Mouse (Mus musculus) hindlimb bud, embryonic 11.5 days (tissue): ENCODE measurements at regions not wholly inside any gene's neighbourhood (a gene's known extent, or its start where the extent isn't known, plus 50 kb on each side); places are given as distances from the start of the nearest gene placed in this dataset.

Source experiments
- DNase-seq: peaks from one replicate; pipeline ENCODE4 v3.0.0-alpha.2; 2012; ENCODE audit warnings: low read depth, low spot score; ENCODE audit errors: extremely low spot score

GRCm38 (mm10) chr1:149760440-149760839, 200.7 kb downstream of the Pla2g4a start:
- no peak for DNase-seq

- no peak for DNase-seq
Measured at GRCm38 (mm10) chr1:149758783-149759132, 202.3 kb downstream of the Pla2g4a start.

- peak; percentile 73 for DNase-seq
Measured at GRCm38 (mm10) chr1:149758092-149758782, 202.9 kb downstream of the Pla2g4a start.

GRCm38 (mm10) chr1:149753269-149754060, 207.6 kb downstream of the Pla2g4a start:
- no peak for DNase-seq

- DNase-seq, result no peak
Measured at GRCm38 (mm10) chr1:149749405-149749804, 211.7 kb downstream of the Pla2g4a start.

- no peak for DNase-seq
Measured at GRCm38 (mm10) chr1:149738959-149739358, 222.1 kb downstream of the Pla2g4a start.

GRCm38 (mm10) chr1:149734241-149734640, 226.8 kb downstream of the Pla2g4a start:
- DNase-seq, result no peak

- no peak for DNase-seq
Measured at GRCm38 (mm10) chr1:149715171-149715570, 245.9 kb downstream of the Pla2g4a start.

GRCm38 (mm10) chr1:149712330-149712729, 248.8 kb downstream of the Pla2g4a start:
- DNase-seq, result no peak

GRCm38 (mm10) chr1:149705223-149705622, 255.9 kb downstream of the Pla2g4a start:
- DNase-seq, result no peak

GRCm38 (mm10) chr1:149699411-149699810, 261.7 kb downstream of the Pla2g4a start:
- no peak for DNase-seq

GRCm38 (mm10) chr1:149674166-149674565, 286.9 kb downstream of the Pla2g4a start:
- DNase-seq, result no peak

- no peak for DNase-seq
Measured at GRCm38 (mm10) chr1:149672571-149672970, 288.5 kb downstream of the Pla2g4a start.

GRCm38 (mm10) chr1:149672117-149672516, 289.0 kb downstream of the Pla2g4a start:
- no peak for DNase-seq

- DNase-seq, result no peak
Measured at GRCm38 (mm10) chr1:149671091-149671490, 290.0 kb downstream of the Pla2g4a start.
